Mouse (Mus musculus): ENCODE results near the gene Magi2. TPM values are rescaled to one million over a fixed set of nuclear protein-coding genes. Genes with fewer than 3 reads are reported as not detected.

Gene Magi2
- polyA plus RNA-seq, 1 experiment: 52.8 TPM

GRCm38 (mm10) chr5:20610640-20611039 is 1383.8 kb downstream of the Magi2 start:
- Histone ChIP-seq H3K4me1 (ENCODE audit: control insufficient read depth, insufficient read depth, low read length) (no peaks in the 10 kb centered on the region; the same call in 1 of the 2 replicates), H3K4me3 (ENCODE audit: insufficient read depth, low read length) (no peak overlapping the region), H3K27ac (ENCODE audit: insufficient read depth, low read length) (no peak overlapping the region)
- TF ChIP-seq CTCF (IDR thresholded peaks at IDR 0.05; ENCODE audit: extremely low read depth, insufficient read depth, low read length) (no peak), POLR2A (IDR thresholded peaks at IDR 0.05; ENCODE audit: extremely low read depth, insufficient read depth, low read length) (no peak)

- no peak overlapping the region for H3K27ac ChIP-seq (ENCODE audit: insufficient read depth, low read length)
- H3K4me1 ChIP-seq (ENCODE audit: control insufficient read depth, insufficient read depth, low read length): no peaks in the 10 kb centered on the region
- H3K4me3 ChIP-seq (ENCODE audit: insufficient read depth, low read length): no peak overlapping the region
- TF ChIP-seq POLR2A (IDR thresholded peaks at IDR 0.05; ENCODE audit: extremely low read depth, insufficient read depth, low read length) (no peak), CTCF (IDR thresholded peaks at IDR 0.05; ENCODE audit: extremely low read depth, insufficient read depth, low read length) (no peak)
These were observed 1385.8 kb downstream of the Magi2 start for GRCm38 (mm10) chr5:20612616-20613015.

DNA sequence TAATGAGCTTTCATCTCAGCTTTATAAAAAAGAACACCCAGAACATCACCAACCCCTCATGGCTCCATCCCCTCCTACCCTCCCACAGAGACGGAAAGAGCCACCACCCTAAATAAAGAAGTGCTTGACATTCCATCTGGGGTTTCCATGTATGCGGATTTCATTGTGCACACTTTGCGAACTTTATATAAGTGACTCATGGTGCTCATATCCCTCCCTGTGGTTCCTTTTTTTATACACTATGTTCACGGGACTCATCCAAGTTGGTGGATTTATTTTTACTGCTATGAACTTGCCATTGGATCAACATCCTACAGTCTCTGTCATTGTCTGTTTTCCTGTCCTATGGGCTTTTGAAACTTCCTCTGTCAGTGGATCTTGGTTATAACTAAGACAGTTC is 1388.1 kb downstream of the Magi2 start:
- Histone ChIP-seq H3K4me1 (ENCODE audit: control insufficient read depth, insufficient read depth, low read length) (no peaks in the 10 kb centered on the region), H3K27ac (ENCODE audit: insufficient read depth, low read length) (no peak overlapping the region), H3K4me3 (ENCODE audit: insufficient read depth, low read length) (no peak overlapping the region)
- TF ChIP-seq CTCF (IDR thresholded peaks at IDR 0.05; ENCODE audit: extremely low read depth, insufficient read depth, low read length): no peak
- TF ChIP-seq POLR2A (IDR thresholded peaks at IDR 0.05; ENCODE audit: extremely low read depth, insufficient read depth, low read length): no peak

DNA sequence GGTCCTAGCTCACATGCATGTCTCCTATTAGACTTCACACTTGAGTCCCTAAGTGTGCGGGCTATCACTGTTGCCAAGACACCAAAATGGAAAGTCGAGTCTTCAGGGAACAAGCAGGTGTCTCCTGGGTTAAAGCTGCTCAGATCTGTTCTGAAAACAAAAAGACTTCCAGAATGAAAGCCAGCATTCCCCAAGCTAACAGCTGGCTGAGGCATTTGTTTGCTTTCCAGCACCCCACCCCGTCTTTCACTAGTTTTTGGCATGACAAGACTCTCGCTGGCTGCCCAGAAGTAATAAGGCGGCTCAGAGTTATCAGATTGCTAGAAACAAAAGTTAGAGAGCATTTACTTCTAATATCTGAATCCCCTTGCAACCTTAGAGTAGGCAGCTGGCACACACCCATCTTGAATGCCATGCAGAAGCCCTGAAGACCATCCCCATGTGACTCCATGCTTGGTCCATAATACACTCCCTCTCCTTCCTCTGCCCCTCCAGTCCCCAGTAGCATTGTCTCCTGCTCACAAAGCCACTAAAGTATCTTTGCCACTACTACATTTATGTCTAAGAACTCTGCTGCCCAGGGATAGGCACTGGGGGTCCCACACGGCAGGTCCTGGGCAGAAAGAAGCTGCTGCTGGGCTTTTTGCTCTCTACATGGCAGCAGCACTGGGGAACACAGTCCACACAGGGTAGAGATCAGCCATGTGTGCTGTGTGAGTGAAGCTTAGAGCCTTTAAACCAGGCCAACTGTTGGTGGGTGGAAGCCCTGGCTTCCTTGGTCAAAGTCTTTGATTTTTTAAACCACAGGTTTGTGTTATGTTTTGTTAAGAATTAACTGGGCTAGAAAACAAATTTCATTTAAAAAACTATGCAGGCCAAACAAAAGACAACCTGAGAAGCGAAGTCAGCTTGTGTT is 1394.0 kb downstream of the Magi2 start:
- TF ChIP-seq POLR2A (IDR thresholded peaks at IDR 0.05; ENCODE audit: extremely low read depth, insufficient read depth, low read length) (no peak), CTCF (IDR thresholded peaks at IDR 0.05; ENCODE audit: extremely low read depth, insufficient read depth, low read length) (no peak)
- no peak overlapping the region for H3K27ac ChIP-seq (ENCODE audit: insufficient read depth, low read length)
- peaks cover 5% of the 10 kb centered on the region; the same call in 1 of the 2 replicates for H3K4me1 ChIP-seq (ENCODE audit: control insufficient read depth, insufficient read depth, low read length)
- no peak overlapping the region for H3K4me3 ChIP-seq (ENCODE audit: insufficient read depth, low read length)

DNA sequence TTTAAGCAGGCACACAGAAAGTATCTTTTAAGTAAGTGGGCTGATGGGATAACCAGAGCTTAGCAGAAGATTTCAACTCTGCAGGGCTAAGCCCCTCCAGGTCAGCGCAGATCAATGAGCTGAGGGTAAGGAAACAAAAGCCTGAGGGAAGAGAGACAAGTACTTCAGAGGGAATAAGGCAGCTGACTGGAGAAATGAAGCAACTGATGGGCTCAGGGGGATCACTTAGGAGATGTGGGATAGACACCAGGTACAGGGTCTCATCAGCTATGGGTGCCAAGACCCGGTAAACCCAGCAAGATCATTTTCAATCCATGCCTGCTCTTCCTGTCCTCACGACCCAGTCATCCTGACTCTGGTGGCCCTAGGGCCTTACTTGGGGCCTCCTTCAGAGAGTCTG is 1395.6 kb downstream of the Magi2 start:
- Histone ChIP-seq H3K27ac (ENCODE audit: insufficient read depth, low read length) (no peak overlapping the region), H3K4me1 (ENCODE audit: control insufficient read depth, insufficient read depth, low read length) (peaks cover 5% of the 10 kb centered on the region; the same call in 1 of the 2 replicates), H3K4me3 (ENCODE audit: insufficient read depth, low read length) (no peak overlapping the region)
- TF ChIP-seq POLR2A (IDR thresholded peaks at IDR 0.05; ENCODE audit: extremely low read depth, insufficient read depth, low read length) (no peak), CTCF (IDR thresholded peaks at IDR 0.05; ENCODE audit: extremely low read depth, insufficient read depth, low read length) (no peak)

DNA sequence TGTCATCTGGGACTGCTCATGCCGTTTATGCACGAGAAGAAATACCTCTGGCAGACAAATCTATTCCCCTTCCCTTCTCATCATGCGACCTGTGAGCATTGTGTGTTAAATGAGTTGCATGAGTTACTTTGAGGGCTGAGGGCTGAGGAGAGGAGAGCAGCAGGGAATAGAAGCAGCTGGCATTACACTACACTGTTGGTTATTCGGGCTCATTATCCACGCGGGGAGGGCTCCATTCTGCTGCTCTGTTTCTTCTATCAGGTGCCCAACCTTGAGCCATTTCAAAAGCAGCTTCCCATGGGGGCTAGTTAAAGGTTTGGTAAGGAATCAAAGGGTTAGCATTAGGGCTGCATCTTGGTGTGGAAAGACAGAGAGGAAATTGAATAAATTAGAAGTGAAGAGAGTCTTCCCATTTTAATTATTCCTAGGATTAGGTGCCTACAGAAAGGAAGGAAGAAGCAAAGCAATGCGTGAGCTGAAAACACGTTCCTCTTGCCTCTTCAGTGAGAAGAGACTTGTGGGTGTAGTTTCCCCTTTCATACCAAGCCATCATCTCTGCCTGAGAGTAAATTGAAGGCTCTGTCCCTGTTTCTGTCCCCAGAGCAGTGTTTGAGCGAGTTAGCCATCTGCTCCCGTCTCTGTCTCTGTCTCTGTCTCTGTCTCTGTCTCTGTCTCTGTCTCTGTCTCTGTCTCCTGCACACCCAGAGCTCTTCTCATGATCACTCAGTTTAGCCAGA is 1396.2 kb downstream of the Magi2 start:
- TF ChIP-seq POLR2A (IDR thresholded peaks at IDR 0.05; ENCODE audit: extremely low read depth, insufficient read depth, low read length) (no peak), CTCF (IDR thresholded peaks at IDR 0.05; ENCODE audit: extremely low read depth, insufficient read depth, low read length) (no peak)
- Histone ChIP-seq H3K4me3 (ENCODE audit: insufficient read depth, low read length) (no peak overlapping the region), H3K4me1 (ENCODE audit: control insufficient read depth, insufficient read depth, low read length) (peaks cover 5% of the 10 kb centered on the region; the same call in 1 of the 2 replicates), H3K27ac (ENCODE audit: insufficient read depth, low read length) (no peak overlapping the region)

DNA sequence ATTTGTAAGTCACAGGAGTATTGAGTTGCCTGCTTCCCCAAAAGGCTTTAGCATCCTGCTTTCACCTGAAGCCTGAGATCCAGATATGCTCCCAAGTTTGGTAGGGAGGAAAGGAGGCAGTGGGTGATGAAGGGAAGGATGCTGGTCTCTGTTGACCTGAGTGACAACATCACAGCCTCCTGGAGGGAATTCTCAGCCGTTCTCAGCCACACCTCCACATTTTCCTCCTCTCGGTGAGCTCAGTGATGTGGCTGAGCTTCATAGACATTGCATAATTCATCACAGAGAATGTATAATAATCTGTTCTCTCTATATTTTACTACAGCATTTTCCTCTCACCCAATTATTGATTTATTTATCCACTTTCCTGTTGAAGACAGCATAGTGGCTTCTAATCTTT is 1398.3 kb downstream of the Magi2 start:
- no peak overlapping the region for H3K27ac ChIP-seq (ENCODE audit: insufficient read depth, low read length)
- no peak overlapping the region for H3K4me3 ChIP-seq (ENCODE audit: insufficient read depth, low read length)
- TF ChIP-seq CTCF (IDR thresholded peaks at IDR 0.05; ENCODE audit: extremely low read depth, insufficient read depth, low read length): no peak
- peaks cover 6% of the 10 kb centered on the region; the same call in 1 of the 2 replicates for H3K4me1 ChIP-seq (ENCODE audit: control insufficient read depth, insufficient read depth, low read length)

GRCm38 (mm10) chr5:20628954-20629601 is 1402.2 kb downstream of the Magi2 start:
- no peak for TF ChIP-seq POLR2A (IDR thresholded peaks at IDR 0.05; ENCODE audit: extremely low read depth, insufficient read depth, low read length)
- H3K27ac ChIP-seq (ENCODE audit: insufficient read depth, low read length): peak overlapping the region; percentile 80; the same call in 1 of the 2 replicates
- no peak overlapping the region for H3K4me3 ChIP-seq (ENCODE audit: insufficient read depth, low read length)
- peaks cover 3% of the 10 kb centered on the region; the same call in 1 of the 2 replicates for H3K4me1 ChIP-seq (ENCODE audit: control insufficient read depth, insufficient read depth, low read length)

GRCm38 (mm10) chr5:20634046-20634769 is 1407.4 kb downstream of the Magi2 start:
- no peak overlapping the region for H3K27ac ChIP-seq (ENCODE audit: insufficient read depth, low read length)
- no peak overlapping the region for H3K4me3 ChIP-seq (ENCODE audit: insufficient read depth, low read length)
- peaks cover under 1% of the 10 kb centered on the region; the same call in 1 of the 2 replicates for H3K4me1 ChIP-seq (ENCODE audit: control insufficient read depth, insufficient read depth, low read length)
- TF ChIP-seq POLR2A (IDR thresholded peaks at IDR 0.05; ENCODE audit: extremely low read depth, insufficient read depth, low read length) (no peak), CTCF (IDR thresholded peaks at IDR 0.05; ENCODE audit: extremely low read depth, insufficient read depth, low read length) (no peak)
